Mouse (Mus musculus) forebrain, embryonic 11.5 days (tissue): Measurements from ENCODE around the gene Lrrc8d. TPM values are rescaled to one million over a fixed set of nuclear protein-coding genes. Genes with fewer than 3 reads are reported as not detected.

ENCODE experiments used
- ATAC-seq: fragments of 200-750 bp; cut with Nextera tagmentation; replicated peaks from 2 replicates; pipeline ENCODE4 v1.8.0; 2017; ENCODE audit warnings: moderate TSS enrichment; ENCODE audit not compliant: low FRiP score
- DNase-seq: peaks from one replicate; pipeline ENCODE4 v3.0.0-alpha.2; 2017; ENCODE audit warnings: low spot score
- H3K27ac ChIP-seq: fragments of 300-500 bp; sonication (generic); 2 replicates; pipeline ENCODE4 v1.5.1; 2014; ENCODE audit warnings: low read depth, low read length
- H3K27me3 ChIP-seq: fragments of 300-500 bp; sonication (generic); 2 replicates; pipeline ENCODE4 v1.6.1; 2014; ENCODE audit warnings: mild to moderate bottlenecking, low read length, mixed read lengths; ENCODE audit not compliant: control insufficient read depth, insufficient read depth
- H3K36me3 ChIP-seq: fragments of 300-500 bp; sonication (generic); 2 replicates; pipeline ENCODE4 v1.6.1; 2014; ENCODE audit warnings: mild to moderate bottlenecking, low read length, moderate library complexity, mixed read lengths; ENCODE audit not compliant: control insufficient read depth, insufficient read depth
- H3K4me1 ChIP-seq: fragments of 300-500 bp; sonication (generic); replicated peaks from 2 replicates; pipeline ENCODE4 v1.6.1; 2014; ENCODE audit warnings: low read length, mixed read lengths; ENCODE audit not compliant: control insufficient read depth, insufficient read depth
- H3K4me2 ChIP-seq: fragments of 300-500 bp; sonication (generic); 2 replicates; pipeline ENCODE4 v1.6.1; 2014; ENCODE audit warnings: low read depth, mild to moderate bottlenecking, low read length, moderate library complexity, mixed read lengths; ENCODE audit not compliant: severe bottlenecking
- H3K4me3 ChIP-seq: fragments of 300-500 bp; sonication (generic); 2 replicates; pipeline ENCODE4 v1.5.1; 2014; ENCODE audit warnings: low read depth, low read length
- H3K9ac ChIP-seq: fragments of 300-500 bp; sonication (generic); 2 replicates; pipeline ENCODE4 v1.6.1; 2014; ENCODE audit warnings: low read length
- H3K9me3 ChIP-seq: fragments of 300-500 bp; sonication (generic); 2 replicates; pipeline ENCODE4 v1.6.1; 2016; ENCODE audit warnings: low read length, mixed read lengths; ENCODE audit not compliant: control insufficient read depth
- WGBS: fragments of 180-500 bp; shearing (Covaris S2); extraction: QIAGEN DNeasy Blood & Tissue Kit; methylation state at CpG from one replicate; pipeline ENCODE4 v1.1.7; 2014; 5-methylcytosine and 5-hydroxymethylcytosine counted together
- polyA plus RNA-seq: library from polyadenylated mRNA; unstranded; fragments of >200 nt; fragmentation: Nextera tagmentation; extraction: Ambion mirVana; gene quantifications from 2 replicates; pipeline ENCODE4 v1.2.1, GENCODE M21; 2014

Lrrc8d gene
- polyA plus RNA-seq, 1 experiment from 2014 or later: 28.9 TPM

- no peak for ATAC-seq
- no peak overlapping the region for H3K4me3 ChIP-seq
- WGBS: 48% methylated on average over 7 of the region's 7 CpGs
Measured at GRCm38 (mm10) chr5:105829008-105829586, 129.3 kb downstream of the Lrrc8d start.

DNA sequence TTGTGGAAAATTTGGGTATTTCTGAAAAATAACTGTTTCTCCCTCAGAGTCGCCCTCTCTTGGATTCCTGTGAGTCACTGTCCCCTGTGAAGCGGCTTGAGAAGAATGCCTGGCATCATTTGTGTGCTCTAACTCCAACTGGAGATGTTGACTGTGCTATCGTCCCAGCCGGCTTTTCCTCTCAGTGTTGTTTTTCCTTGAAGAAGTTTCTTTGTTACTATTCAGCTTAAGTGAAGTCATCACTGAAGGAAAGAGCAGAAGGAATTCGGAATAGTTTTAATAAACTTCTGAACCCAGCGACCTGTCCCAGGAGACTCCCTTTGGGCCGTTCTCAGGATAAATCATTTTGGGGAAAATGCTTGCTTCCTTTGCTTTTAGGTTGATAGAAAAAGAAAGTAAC is 132.4 kb downstream of the Lrrc8d start:
- H3K4me2 ChIP-seq: no peak overlapping the region
- H3K4me3 ChIP-seq: no peak overlapping the region
- H3K27ac ChIP-seq: no peak overlapping the region
- 80% methylated on average over 7 of the region's 7 CpGs for WGBS
- no peak for ATAC-seq
- no peak overlapping the region for H3K9ac ChIP-seq
- no peaks in the 10 kb centered on the region for H3K27me3 ChIP-seq
- no peaks in the 10 kb centered on the region for H3K9me3 ChIP-seq
- no peaks in the 10 kb centered on the region for H3K4me1 ChIP-seq
- no peaks in the 10 kb centered on the region for H3K36me3 ChIP-seq
- no peak for DNase-seq

More at GRCm38 (mm10) chr5:105829008-105829586, 129.3 kb downstream of the Lrrc8d start:
- Histone ChIP-seq H3K4me2 (no peak overlapping the region), H3K27ac (no peak overlapping the region), H3K36me3 (no peaks in the 10 kb centered on the region), H3K9me3 (no peaks in the 10 kb centered on the region), H3K4me1 (no peaks in the 10 kb centered on the region), H3K9ac (no peak overlapping the region), H3K27me3 (no peaks in the 10 kb centered on the region)
- no peak for DNase-seq

GRCm38 (mm10) chr5:105833923-105834322 is 134.2 kb downstream of the Lrrc8d start:
- WGBS: 78% methylated on average over 3 of the region's 3 CpGs
- DNase-seq (no peak), ATAC-seq (no peak)
- Histone ChIP-seq H3K9ac (no peak overlapping the region), H3K36me3 (no peaks in the 10 kb centered on the region), H3K4me3 (no peak overlapping the region), H3K4me1 (no peaks in the 10 kb centered on the region), H3K4me2 (no peak overlapping the region), H3K9me3 (no peaks in the 10 kb centered on the region), H3K27me3 (no peaks in the 10 kb centered on the region), H3K27ac (no peak overlapping the region)

DNA sequence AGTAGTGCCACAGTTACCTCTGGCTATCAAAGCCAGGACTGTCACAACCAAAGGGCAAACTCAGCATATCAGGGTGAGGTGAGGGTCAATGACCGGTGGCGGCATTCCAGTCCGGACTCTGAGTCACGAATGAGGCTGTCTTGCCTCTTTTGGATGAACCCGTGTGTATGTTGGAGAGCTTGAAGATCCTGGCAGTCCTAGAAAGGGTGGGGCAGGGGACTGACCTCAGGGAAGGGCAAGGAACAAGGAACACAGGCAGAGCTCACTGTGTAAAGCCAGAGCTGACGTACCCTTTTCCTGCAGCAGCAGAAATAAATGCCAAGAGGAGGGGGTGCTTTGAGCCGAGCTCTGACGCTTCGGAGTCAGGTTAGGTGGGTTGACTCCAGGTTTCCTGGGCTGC is 136.2 kb downstream of the Lrrc8d start:
- Histone ChIP-seq H3K36me3 (no peaks in the 10 kb centered on the region), H3K27ac (no peak overlapping the region), H3K4me3 (no peak overlapping the region), H3K9me3 (no peaks in the 10 kb centered on the region), H3K4me1 (no peaks in the 10 kb centered on the region), H3K27me3 (no peaks in the 10 kb centered on the region), H3K9ac (no peak overlapping the region), H3K4me2 (no peak overlapping the region)
- ATAC-seq (no peak), DNase-seq (no peak)
- WGBS: 83% methylated on average over 9 of the region's 9 CpGs

DNA sequence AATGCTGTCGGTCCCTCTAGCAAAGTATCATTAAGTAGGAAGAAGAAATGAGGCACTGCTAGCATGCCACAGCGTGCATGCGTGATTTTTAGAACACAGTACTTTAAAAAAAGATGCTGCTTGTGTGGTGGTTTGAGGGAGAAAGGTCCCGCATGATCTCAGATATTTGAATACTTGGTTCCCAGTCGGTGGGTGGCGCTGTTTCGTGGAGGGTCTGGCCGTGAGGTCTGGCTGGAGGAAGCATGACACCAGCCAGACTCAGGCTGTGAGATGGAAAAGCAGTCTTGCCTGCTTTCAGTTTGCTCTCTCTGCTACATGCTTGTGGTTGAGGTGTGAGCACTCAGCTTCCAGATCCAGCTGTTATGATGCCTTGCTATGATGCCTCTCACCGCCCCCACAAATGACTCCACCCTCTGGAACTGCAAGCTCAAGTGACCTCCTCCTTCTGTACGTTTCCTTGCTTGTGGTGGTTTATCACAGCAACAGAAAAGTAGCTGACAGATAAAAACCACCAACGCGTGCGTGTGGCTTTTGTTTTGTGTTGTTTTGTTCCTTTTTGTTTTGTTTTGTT is 140.1 kb downstream of the Lrrc8d start:
- 72% methylated on average over 13 of the region's 13 CpGs for WGBS

GRCm38 (mm10) chr5:105844044-105844753 is 144.4 kb downstream of the Lrrc8d start:
- Histone ChIP-seq H3K4me1 (no peaks in the 10 kb centered on the region), H3K9ac (no peak overlapping the region), H3K9me3 (no peaks in the 10 kb centered on the region), H3K4me3 (no peak overlapping the region), H3K27ac (no peak overlapping the region), H3K4me2 (no peak overlapping the region), H3K27me3 (no peaks in the 10 kb centered on the region), H3K36me3 (no peaks in the 10 kb centered on the region)
- WGBS: 89% methylated on average over 10 of the region's 10 CpGs
- DNase-seq (no peak), ATAC-seq (no peak)

More for the DNA sequence above, 140.1 kb downstream of the Lrrc8d start:
- DNase-seq: no peak
- Histone ChIP-seq H3K27me3 (no peaks in the 10 kb centered on the region), H3K36me3 (no peaks in the 10 kb centered on the region), H3K27ac (no peak overlapping the region), H3K9me3 (no peaks in the 10 kb centered on the region), H3K4me1 (no peaks in the 10 kb centered on the region), H3K4me2 (no peak overlapping the region), H3K9ac (no peak overlapping the region), H3K4me3 (no peak overlapping the region)
- no peak for ATAC-seq

DNA sequence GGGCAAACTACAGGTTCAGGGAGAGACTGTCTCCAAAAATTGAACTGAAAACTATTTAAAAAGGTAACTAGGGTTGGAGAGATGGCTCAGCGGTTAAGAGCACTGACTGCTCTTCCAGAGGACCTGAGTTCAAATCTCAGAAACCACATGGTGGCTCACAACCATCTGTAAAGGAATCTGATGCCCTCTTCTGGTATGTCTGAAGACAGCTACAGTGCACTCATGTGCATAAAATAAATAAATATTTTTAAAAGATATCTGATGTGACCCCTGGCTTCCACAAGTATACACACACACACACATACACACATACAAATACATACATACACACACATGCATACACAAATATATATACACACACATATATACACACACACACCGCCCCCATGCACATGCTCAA is 145.3 kb downstream of the Lrrc8d start:
- H3K9me3 ChIP-seq: no peaks in the 10 kb centered on the region
- H3K4me3 ChIP-seq: no peak overlapping the region
- no peak overlapping the region for H3K9ac ChIP-seq
- no peak overlapping the region for H3K4me2 ChIP-seq
- no peaks in the 10 kb centered on the region for H3K36me3 ChIP-seq
- H3K27ac ChIP-seq: no peak overlapping the region
- ATAC-seq (no peak), DNase-seq (no peak)
- H3K4me1 ChIP-seq: no peaks in the 10 kb centered on the region
- H3K27me3 ChIP-seq: no peaks in the 10 kb centered on the region
- WGBS: 93% methylated on average over 2 of the region's 2 CpGs

GRCm38 (mm10) chr5:105847726-105848125 is 148.0 kb downstream of the Lrrc8d start:
- Histone ChIP-seq H3K9ac (no peak overlapping the region), H3K9me3 (no peaks in the 10 kb centered on the region), H3K27ac (no peak overlapping the region), H3K4me3 (no peak overlapping the region), H3K27me3 (no peaks in the 10 kb centered on the region), H3K4me2 (no peak overlapping the region), H3K36me3 (no peaks in the 10 kb centered on the region), H3K4me1 (no peaks in the 10 kb centered on the region)
- DNase-seq (no peak), ATAC-seq (no peak)
- WGBS: 92% methylated on average over 8 of the region's 8 CpGs
